Mouse (Mus musculus) frontal cortex, adult (tissue): ENCODE results near the gene Iqsec1.

Experiments used
- ATAC-seq: cut with Nextera tagmentation; 2 replicates; pipeline ENCODE4 v1.9.2; 2017; ENCODE audit warnings: mild to moderate bottlenecking, moderate library complexity, mixed read lengths; ENCODE audit not compliant: low TSS enrichment

Gene Iqsec1

GRCm38 (mm10) chr6:90621584-90621890 is 366.9 kb downstream of the Iqsec1 start:
- no peak for ATAC-seq

GRCm38 (mm10) chr6:90620791-90621583 is 367.5 kb downstream of the Iqsec1 start:
- ATAC-seq = no peak

GRCm38 (mm10) chr6:90619936-90620335 is 368.5 kb downstream of the Iqsec1 start:
- no peak for ATAC-seq

GRCm38 (mm10) chr6:90618821-90619636 is 369.5 kb downstream of the Iqsec1 start:
- no peak for ATAC-seq

- no peak for ATAC-seq
Observed at GRCm38 (mm10) chr6:90618274-90618673, 370.2 kb downstream of the Iqsec1 start.

- ATAC-seq = no peak
Observed at GRCm38 (mm10) chr6:90616481-90616880, 372.0 kb downstream of the Iqsec1 start.

- no peak for ATAC-seq
Observed at GRCm38 (mm10) chr6:90615991-90616390, 372.5 kb downstream of the Iqsec1 start.

- no peak for ATAC-seq
Observed at GRCm38 (mm10) chr6:90615362-90615761, 373.1 kb downstream of the Iqsec1 start.

- ATAC-seq = no peak
Observed at GRCm38 (mm10) chr6:90613277-90613676, 375.2 kb downstream of the Iqsec1 start.

GRCm38 (mm10) chr6:90610248-90610647 is 378.2 kb downstream of the Iqsec1 start:
- no peak for ATAC-seq

- ATAC-seq = no peak
Observed at GRCm38 (mm10) chr6:90608186-90608585, 380.3 kb downstream of the Iqsec1 start.

GRCm38 (mm10) chr6:90607196-90607595 is 381.3 kb downstream of the Iqsec1 start:
- peak; percentile 51 for ATAC-seq

GRCm38 (mm10) chr6:90606538-90606937 is 381.9 kb downstream of the Iqsec1 start:
- 0 out of 2 replicates have a peak, but pooled peaks have one; percentile 24 for ATAC-seq
